Mouse (Mus musculus): ENCODE measurements around the gene Cyth3. TPM values are rescaled to one million over a fixed set of nuclear protein-coding genes. Genes with fewer than 3 reads are reported as not detected.

Gene Cyth3
- polyA plus RNA-seq, 1 experiment from 2014 or later, result 39.8 TPM

DNA sequence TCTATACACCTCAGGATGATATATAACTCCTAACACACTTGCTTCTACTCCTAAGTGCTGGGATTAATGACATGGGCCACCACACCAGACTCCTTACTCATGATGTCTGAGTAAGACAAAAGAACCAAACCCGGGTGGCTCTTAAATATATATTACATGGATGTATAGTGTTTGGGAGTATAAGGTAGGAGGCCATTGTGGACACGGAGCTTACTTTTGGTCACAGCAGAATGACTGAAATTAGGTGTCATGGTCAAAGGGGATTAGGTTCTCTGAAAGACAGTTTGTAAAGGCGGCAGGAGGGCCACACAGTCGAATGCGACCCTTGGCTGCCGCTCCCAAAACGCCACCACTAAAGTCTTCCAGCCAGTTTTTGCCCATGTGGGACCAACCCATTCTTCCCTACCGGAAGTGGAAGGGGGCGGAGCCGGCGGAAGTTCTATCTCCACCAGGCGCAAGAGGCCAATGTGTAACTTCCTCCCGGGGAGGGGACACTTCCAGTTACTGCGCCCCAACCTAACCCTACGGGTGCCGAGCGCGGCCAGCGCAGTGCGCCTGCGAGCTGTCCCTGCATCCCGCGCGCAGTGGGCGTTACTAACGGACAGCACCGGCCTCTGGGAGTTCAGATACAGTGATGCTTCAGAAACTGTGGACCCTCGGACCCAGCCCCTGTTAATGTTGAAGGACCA lies 135.7 kb downstream of the Cyth3 start:
- Histone ChIP-seq H3K27me3 (peaks cover 13% of the 10 kb centered on the region; the same call in 1 of the 2 replicates), H3K9ac (peak overlapping the region; percentile 60), H3K27ac (peak overlapping the region; percentile 46; the same call in 1 of the 2 replicates), H3K36me3 (no peaks in the 10 kb centered on the region), H3K4me1 (peaks cover 7% of the 10 kb centered on the region), H3K9me3 (replicated peaks) (no peaks in the 10 kb centered on the region), H3K4me2 (replicated peaks) (peak overlapping the region; percentile 61), H3K4me3 (peak overlapping the region; percentile 45)
- 19% methylated on average over 28 of the region's 28 CpGs for WGBS
- ATAC-seq (ENCODE audit: low FRiP score), result peak; percentile 96

GRCm38 (mm10) chr5:143759554-143759953 lies 137.3 kb downstream of the Cyth3 start:
- no peak overlapping the region for H3K4me3 ChIP-seq
- peaks cover 9% of the 10 kb centered on the region; the same call in 1 of the 2 replicates for H3K36me3 ChIP-seq
- no peak overlapping the region for H3K4me2 ChIP-seq (replicated peaks)
- no peak for ATAC-seq (ENCODE audit: low FRiP score)
- peaks cover 7% of the 10 kb centered on the region for H3K4me1 ChIP-seq
- no peak overlapping the region for H3K27ac ChIP-seq
- peaks cover 10% of the 10 kb centered on the region; the same call in 1 of the 2 replicates for H3K27me3 ChIP-seq
- H3K9me3 ChIP-seq (replicated peaks), result no peaks in the 10 kb centered on the region
- 91% methylated on average over 8 of the region's 8 CpGs for WGBS
- H3K9ac ChIP-seq, result no peak overlapping the region

Other genes starting within 250 kb of the Cyth3 start
- gene Kdelr2, start 218.6 kb upstream of the Cyth3 start, polyA plus RNA-seq (2016; fragmentation: Nextera tagmentation; extraction: Ambion mirVana), result 210 and 236 TPM in 2 replicates
- 13.4 and 14.6 TPM in 2 replicates for gene Daglb, start 157.9 kb upstream of the Cyth3 start, polyA plus RNA-seq (2016; fragmentation: Nextera tagmentation; extraction: Ambion mirVana)
- gene Rac1, start 94.4 kb upstream of the Cyth3 start, polyA plus RNA-seq (2016; fragmentation: Nextera tagmentation; extraction: Ambion mirVana), result 411 and 449 TPM in 2 replicates
- 37.0 and 37.7 TPM in 2 replicates for gene Usp42, start 109.8 kb downstream of the Cyth3 start, polyA plus RNA-seq (2016; fragmentation: Nextera tagmentation; extraction: Ambion mirVana)
- gene Eif2ak1, start 195.3 kb downstream of the Cyth3 start, polyA plus RNA-seq (2016; fragmentation: Nextera tagmentation; extraction: Ambion mirVana), result 47.8 and 51.7 TPM in 2 replicates

Data from hindbrain, embryonic 12.5 days (tissue).